Mouse (Mus musculus) brain, embryonic 14.5 days (tissue): ENCODE results near the gene Commd8. TPM values are rescaled to one million over a fixed set of nuclear protein-coding genes. Genes with fewer than 3 reads are reported as not detected.
"Not testable (repeated sequence)": the region's sequence is repeated elsewhere in the genome, so short reads cannot be mapped to it uniquely, and the experiment has no call there.

Source experiments
- DNase-seq: peaks from one replicate; pipeline ENCODE4 v3.0.0-alpha.2; 2011; ENCODE audit warnings: low read depth
- CTCF ChIP-seq: fragments of 200-500 bp; IDR thresholded peaks from 2 replicates; pipeline ENCODE4 v1.5.1; 2012; ENCODE audit warnings: inconsistent platforms, mild to moderate bottlenecking, moderate library complexity, borderline replicate concordance; ENCODE audit not compliant: insufficient read depth, insufficient read length; ENCODE audit errors: extremely low read depth
- POLR2A ChIP-seq: fragments of 200-500 bp; IDR thresholded peaks from 2 replicates; pipeline ENCODE4 v1.6.1; 2012; ENCODE audit warnings: mild to moderate bottlenecking, inconsistent platforms, borderline replicate concordance; ENCODE audit not compliant: poor library complexity, insufficient read depth, insufficient read length, severe bottlenecking; ENCODE audit errors: extremely low read depth
- polyA plus RNA-seq: library from polyadenylated mRNA; depleted of rRNA; stranded (reverse); fragments of >200 nt; gene quantifications from 2 replicates; pipeline ENCODE4 v1.2.3, GENCODE M21; 2012

Gene Commd8
- polyA plus RNA-seq, 1 experiment = 55.6 TPM

GRCm38 (mm10) chr5:72162855-72163254 lies 5.1 kb downstream of the Commd8 start:
- no peak for TF ChIP-seq POLR2A
- TF ChIP-seq CTCF = no peak

GRCm38 (mm10) chr5:72160781-72161485 lies 7.1 kb downstream of the Commd8 start:
- DNase-seq = no peak
- no peak for TF ChIP-seq POLR2A
- TF ChIP-seq CTCF = no peak

More at GRCm38 (mm10) chr5:72162855-72163254, 5.1 kb downstream of the Commd8 start:
- DNase-seq = no peak

GRCm38 (mm10) chr5:72159537-72159936 lies 8.5 kb downstream of the Commd8 start:
- DNase-seq = no peak

GRCm38 (mm10) chr5:72158667-72159066 lies 9.3 kb downstream of the Commd8 start:
- no peak for TF ChIP-seq CTCF
- TF ChIP-seq POLR2A = no peak
- DNase-seq = no peak

More at GRCm38 (mm10) chr5:72159537-72159936, 8.5 kb downstream of the Commd8 start:
- no peak for TF ChIP-seq CTCF
- no peak for TF ChIP-seq POLR2A

GRCm38 (mm10) chr5:72156598-72156997 lies 11.4 kb downstream of the Commd8 start:
- DNase-seq = no peak
- TF ChIP-seq CTCF (no peak), POLR2A (no peak)

- not testable (repeated sequence) for DNase-seq
Observed at GRCm38 (mm10) chr5:72155686-72156085, 12.3 kb downstream of the Commd8 start.

- DNase-seq = no peak
- TF ChIP-seq POLR2A (no peak), CTCF (no peak)
Observed at GRCm38 (mm10) chr5:72150870-72151269, 17.1 kb downstream of the Commd8 start.

GRCm38 (mm10) chr5:72148679-72149078 lies 19.3 kb downstream of the Commd8 start:
- no peak for TF ChIP-seq CTCF
- no peak for TF ChIP-seq POLR2A
- peak; percentile 64 for DNase-seq

GRCm38 (mm10) chr5:72139619-72140018 lies 28.4 kb downstream of the Commd8 start:
- TF ChIP-seq POLR2A (no peak), CTCF (no peak)
- DNase-seq = peak; percentile 28

- DNase-seq = no peak
- TF ChIP-seq POLR2A (no peak), CTCF (no peak)
Observed at GRCm38 (mm10) chr5:72138256-72138655, 29.7 kb downstream of the Commd8 start.

GRCm38 (mm10) chr5:72133906-72134305 lies 34.1 kb downstream of the Commd8 start:
- TF ChIP-seq POLR2A (no peak), CTCF (no peak)
- DNase-seq = no peak

- TF ChIP-seq CTCF = no peak
- TF ChIP-seq POLR2A = no peak
- no peak for DNase-seq
Observed at GRCm38 (mm10) chr5:72126681-72127080, 41.3 kb downstream of the Commd8 start.

- TF ChIP-seq POLR2A (no peak), CTCF (no peak)
- DNase-seq = no peak
Observed at GRCm38 (mm10) chr5:72122414-72123037, 45.5 kb downstream of the Commd8 start.
